Mouse (Mus musculus) CH12.LX (cell line): ENCODE measurements around the gene Edar. TPM values are rescaled to one million over a fixed set of nuclear protein-coding genes. Genes with fewer than 3 reads are reported as not detected.

Source experiments
- DNase-seq: peaks from one replicate; pipeline ENCODE4 v3.0.0-alpha.2; 2013; ENCODE audit errors: extremely low read depth
- H3K27ac ChIP-seq: 2 replicates; pipeline ENCODE4 v1.5.1; 2012; ENCODE audit warnings: low read depth, mild to moderate bottlenecking, control low read depth, moderate library complexity; ENCODE audit not compliant: insufficient read depth
- H3K27me3 ChIP-seq: replicated peaks from 2 replicates; pipeline ENCODE3; 2012; ENCODE audit warnings: inconsistent platforms
- H3K36me3 ChIP-seq, 2 experiments: replicated peaks in 1 of 2; 2 replicates each; pipeline versions ENCODE3 to v1.6.1; 2012; ENCODE audit warnings: inconsistent platforms in 1 of 2, low read length in 1 of 2, mild to moderate bottlenecking in 1 of 2, mixed read lengths in 1 of 2, moderate library complexity in 1 of 2; ENCODE audit not compliant: control insufficient read depth in 1 of 2, insufficient read depth in 1 of 2
- H3K4me1 ChIP-seq, 2 experiments: 2 replicates each; pipeline ENCODE4 v1.6.1; 2012; ENCODE audit warnings: inconsistent platforms in 1 of 2, moderate library complexity in 1 of 2; ENCODE audit not compliant: insufficient read depth in 2 of 2, control insufficient read depth in 1 of 2
- H3K4me2 ChIP-seq: 2 replicates; pipeline ENCODE4 v1.6.1; 2012; ENCODE audit warnings: low read depth, mild to moderate bottlenecking, control low read depth; ENCODE audit not compliant: poor library complexity, insufficient read depth, severe bottlenecking
- H3K4me3 ChIP-seq, 3 experiments: fragments of 150-350 bp in 1 of 3; sonication (generic) in 1 of 3; replicated peaks in 1 of 3; 2 replicates each; pipeline versions ENCODE3 to v1.5.1; 2011 to 2012; ENCODE audit warnings: low read depth in 2 of 3, low read length in 2 of 3, mild to moderate bottlenecking in 2 of 3, moderate library complexity in 2 of 3, control low read depth in 1 of 3, improper control_type of control experiment in 1 of 3, inconsistent platforms in 1 of 3, mixed read lengths in 1 of 3; ENCODE audit not compliant: poor library complexity in 1 of 3
- H3K79me2 ChIP-seq: replicated peaks from 2 replicates; pipeline ENCODE4 v1.6.1; 2012; ENCODE audit warnings: mild to moderate bottlenecking, moderate library complexity; ENCODE audit not compliant: control insufficient read depth, poor library complexity, insufficient read depth, severe bottlenecking; ENCODE audit errors: extremely low read depth
- H3K9ac ChIP-seq: 2 replicates; pipeline ENCODE4 v1.6.1; 2012; ENCODE audit warnings: low read depth, mild to moderate bottlenecking, control low read depth, moderate library complexity; ENCODE audit not compliant: insufficient read depth
- H3K9me3 ChIP-seq: replicated peaks from 2 replicates; pipeline ENCODE3; 2012; ENCODE audit warnings: low read length, inconsistent platforms, mixed read lengths
- BHLHE40 ChIP-seq: IDR thresholded peaks from 2 replicates; pipeline ENCODE4 v1.6.1; 2011; ENCODE audit warnings: mild to moderate bottlenecking, low read depth, low read length, improper control_type of control experiment
- CHD1 ChIP-seq: IDR thresholded peaks from 2 replicates; pipeline ENCODE4 v1.6.1; 2012; ENCODE audit warnings: low read depth, low read length, improper control_type of control experiment, inconsistent platforms
- CHD2 ChIP-seq: IDR thresholded peaks from 2 replicates; pipeline ENCODE4 v1.6.1; 2011; ENCODE audit warnings: low read length, improper control_type of control experiment
- ETS1 ChIP-seq: conservative IDR thresholded peaks from 2 replicates; pipeline ENCODE4 v1.6.1; 2012; ENCODE audit warnings: low read depth, mild to moderate bottlenecking, inconsistent platforms, low read length, improper control_type of control experiment, moderate library complexity
- JUND ChIP-seq: conservative IDR thresholded peaks from 2 replicates; pipeline ENCODE4 v1.6.1; 2011; ENCODE audit warnings: low read depth, low read length, improper control_type of control experiment
- KAT2A ChIP-seq: IDR thresholded peaks from 2 replicates; pipeline ENCODE4 v1.6.1; 2012; ENCODE audit warnings: low read length, improper control_type of control experiment, inconsistent platforms; ENCODE audit not compliant: insufficient replicate concordance
- MAFK ChIP-seq: IDR thresholded peaks from 2 replicates; pipeline ENCODE4 v1.6.1; 2011; ENCODE audit warnings: low read length, improper control_type of control experiment; ENCODE audit not compliant: insufficient replicate concordance
- MAX ChIP-seq: IDR thresholded peaks from 2 replicates; pipeline ENCODE4 v1.6.1; 2011; ENCODE audit warnings: low read length, improper control_type of control experiment
- MAZ ChIP-seq: IDR thresholded peaks from 2 replicates; pipeline ENCODE4 v1.6.1; 2012; ENCODE audit warnings: low read depth, mild to moderate bottlenecking, inconsistent platforms, low read length, improper control_type of control experiment, moderate library complexity
- MYC ChIP-seq: IDR thresholded peaks from 2 replicates; pipeline ENCODE4 v1.6.1; 2011; ENCODE audit warnings: low read depth, mild to moderate bottlenecking, improper control_type of control experiment, low read length
- NELFE ChIP-seq: IDR thresholded peaks from 2 replicates; pipeline ENCODE4 v1.6.1; 2011; ENCODE audit warnings: low read depth, low read length, improper control_type of control experiment
- NRF1 ChIP-seq: IDR thresholded peaks from 2 replicates; pipeline ENCODE4 v1.6.1; 2014; ENCODE audit warnings: low read depth, mild to moderate bottlenecking, inconsistent platforms, low read length, improper control_type of control experiment, moderate library complexity
- PAX5 ChIP-seq: IDR thresholded peaks from 2 replicates; pipeline ENCODE4 v1.6.1; 2012; ENCODE audit warnings: low read length, inconsistent platforms, mixed read lengths
- POLR2AphosphoS2 ChIP-seq: IDR thresholded peaks from 2 replicates; pipeline ENCODE4 v1.6.1; 2011; ENCODE audit warnings: low read depth, low read length, improper control_type of control experiment
- RAD21 ChIP-seq: IDR thresholded peaks from 2 replicates; pipeline ENCODE4 v1.6.1; 2011; ENCODE audit warnings: low read depth, mild to moderate bottlenecking, low read length, improper control_type of control experiment, moderate library complexity
- RCOR1 ChIP-seq: conservative IDR thresholded peaks from 2 replicates; pipeline ENCODE4 v1.6.1; 2012; ENCODE audit warnings: low read depth, mild to moderate bottlenecking, inconsistent platforms, low read length, improper control_type of control experiment
- SMC3 ChIP-seq: IDR thresholded peaks from 2 replicates; pipeline ENCODE4 v1.6.1; 2011; ENCODE audit warnings: low read depth, low read length, improper control_type of control experiment
- TCF12 ChIP-seq: IDR thresholded peaks from 2 replicates; pipeline ENCODE4 v1.6.1; 2014; ENCODE audit warnings: low read depth, mild to moderate bottlenecking, inconsistent platforms, low read length, improper control_type of control experiment
- USF1 ChIP-seq: IDR thresholded peaks from 2 replicates; pipeline ENCODE4 v1.6.1; 2014; ENCODE audit warnings: low read depth, mild to moderate bottlenecking, inconsistent platforms, low read length, improper control_type of control experiment
- USF2 ChIP-seq: conservative IDR thresholded peaks from 2 replicates; pipeline ENCODE4 v1.6.1; 2011; ENCODE audit warnings: low read depth, low read length, improper control_type of control experiment
- ZC3H11A ChIP-seq: IDR thresholded peaks from 2 replicates; pipeline ENCODE4 v1.6.1; 2012; ENCODE audit warnings: low read depth, mild to moderate bottlenecking, inconsistent platforms, low read length, improper control_type of control experiment
- ZKSCAN1 ChIP-seq: IDR thresholded peaks from 2 replicates; pipeline ENCODE4 v1.6.1; 2012; ENCODE audit warnings: low read depth, inconsistent platforms, low read length, improper control_type of control experiment, borderline replicate concordance
- ZMIZ1 ChIP-seq: IDR thresholded peaks from 2 replicates; pipeline ENCODE4 v1.6.1; 2012; ENCODE audit warnings: low read depth, mild to moderate bottlenecking, inconsistent platforms, low read length, improper control_type of control experiment
- dilution Hi-C: fragments of 300-500 bp; cut with MboI; formaldehyde crosslinking; loops from 2 replicates; pipeline ENCODE4 v1.14.3; 2020; ENCODE audit warnings: low sequenced_read_pairs; ENCODE audit not compliant: extremely low pct_unique_long_range_greater_than_20kb, extremely low pct_ligation_motif_present
- in situ Hi-C: fragments of 300-500 bp; cut with MboI; formaldehyde crosslinking; loops from 3 replicates; pipeline ENCODE4 v1.14.3; 2019; ENCODE audit warnings: low sequenced_read_pairs, low pct_ligation_motif_present, low pct_unique_long_range_greater_than_20kb, mixed read lengths
- polyA plus RNA-seq: library from polyadenylated mRNA; unstranded; fragments of >175 nt; gene quantifications from 2 replicates; pipeline ENCODE4 v1.2.1, GENCODE M21; 2012; ENCODE audit warnings: low read depth; ENCODE audit not compliant: insufficient read length
- total RNA-seq, 2 experiments: library from RNA; depleted of rRNA; stranded (reverse); fragments of 300-350 nt in 1 of 2; fragments of >200 nt in 1 of 2; gene quantifications; 2 replicates each; pipeline ENCODE4 v1.2.3; 2012 to 2014

Edar gene
- total and polyA plus RNA-seq, 3 experiments: not detected

DNA sequence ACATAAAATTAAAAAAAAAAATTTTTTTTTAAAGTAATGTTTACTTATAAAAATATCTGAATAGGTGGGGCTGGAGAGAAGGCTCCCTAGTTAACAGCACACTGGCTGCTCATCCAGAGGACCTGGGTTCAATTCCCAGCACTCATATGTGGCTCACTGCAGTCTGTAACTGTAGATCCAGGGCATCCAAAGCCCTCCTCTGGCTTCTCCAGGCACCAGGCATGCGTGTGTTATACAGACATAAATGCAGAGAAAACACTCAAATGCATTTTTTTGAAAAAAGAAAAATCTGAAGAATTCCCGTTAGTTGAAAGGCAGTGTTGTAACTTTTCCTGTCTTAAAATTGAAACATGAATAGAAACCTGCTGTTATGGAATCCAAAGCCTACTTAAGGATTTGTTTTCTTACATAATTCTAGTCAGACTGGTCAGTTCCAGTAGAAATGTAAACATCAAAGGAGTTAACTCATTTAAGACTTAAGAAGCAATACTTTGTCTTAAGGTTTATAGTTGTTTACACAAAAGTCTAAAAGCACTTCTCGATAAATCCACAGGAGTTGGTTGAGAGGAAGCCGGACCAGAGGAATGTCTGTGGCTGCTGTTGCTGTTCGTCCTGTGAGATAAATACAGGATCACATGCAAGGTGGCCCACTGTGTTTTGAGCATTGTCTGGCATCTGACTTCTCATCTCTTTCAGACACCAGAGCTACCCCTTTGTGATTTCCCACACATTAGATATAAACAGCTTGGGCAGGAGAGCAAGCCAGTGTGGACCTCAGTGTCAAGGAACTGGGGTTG is 89.8 kb downstream of the Edar start:
- no peak for DNase-seq
- Histone ChIP-seq H3K4me1 (no peaks in the 10 kb centered on the region), H3K27me3 (no peaks in the 10 kb centered on the region), H3K27ac (no peak overlapping the region), H3K9ac (no peak overlapping the region), H3K4me2 (no peak overlapping the region), H3K4me3 (no peak overlapping the region), H3K36me3 (no peaks in the 10 kb centered on the region), H3K9me3 (no peaks in the 10 kb centered on the region), H3K79me2 (no peaks in the 10 kb centered on the region)
- dilution Hi-C loops: no loop called here
- in situ Hi-C loops: no loop called here
- TF ChIP-seq MAFK (no peak), ZMIZ1 (no peak), MAX (no peak), USF1 (no peak), USF2 (no peak), MYC (no peak), ZKSCAN1 (no peak), MAZ (no peak), KAT2A (no peak), CHD2 (no peak), BHLHE40 (no peak), CHD1 (no peak), RAD21 (no peak), ZC3H11A (no peak), POLR2AphosphoS2 (no peak)

DNA sequence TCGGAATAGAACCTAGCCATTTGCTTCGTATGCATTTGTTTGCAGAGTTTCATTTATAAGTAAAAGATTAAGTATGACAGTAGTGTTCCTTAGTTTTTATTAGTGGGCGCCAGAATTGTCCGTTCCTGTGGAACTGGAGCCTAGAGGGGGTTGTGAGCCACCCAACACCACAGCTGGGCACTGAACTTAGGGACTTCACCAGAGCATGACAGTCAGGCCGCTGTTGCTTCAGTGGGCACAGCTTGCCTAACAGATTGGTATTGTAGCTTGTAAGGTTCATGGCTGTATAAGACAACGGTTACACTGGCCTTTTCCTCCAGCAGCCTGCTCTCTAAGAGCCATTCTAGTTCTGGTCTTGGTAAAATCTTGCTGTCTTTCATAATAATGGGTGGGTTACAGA is 114.9 kb downstream of the Edar start:
- Histone ChIP-seq H3K79me2 (no peaks in the 10 kb centered on the region), H3K9me3 (no peaks in the 10 kb centered on the region), H3K27me3 (no peaks in the 10 kb centered on the region), H3K4me1 (no peaks in the 10 kb centered on the region), H3K27ac (no peak overlapping the region), H3K4me3 (no peak overlapping the region), H3K36me3 (no peaks in the 10 kb centered on the region), H3K9ac (no peak overlapping the region), H3K4me2 (no peak overlapping the region)
- DNase-seq: no peak
- in situ Hi-C loops (no loop called here), dilution Hi-C loops (no loop called here)
- no peak for TF ChIP-seq RCOR1
- no peak for TF ChIP-seq JUND
- no peak for TF ChIP-seq SMC3
- TF ChIP-seq CHD2: no peak
- no peak for TF ChIP-seq NELFE
- TF ChIP-seq TCF12: no peak
- TF ChIP-seq PAX5: no peak
- no peak for TF ChIP-seq ETS1
- TF ChIP-seq NRF1: no peak
